Mouse (Mus musculus) intestine, postnatal 0 days (tissue): ENCODE measurements around the gene Bend4. TPM values are rescaled to one million over a fixed set of nuclear protein-coding genes. Genes with fewer than 3 reads are reported as not detected.

ENCODE experiments used
- ATAC-seq: fragments of 200-750 bp; cut with Nextera tagmentation; 2 replicates; pipeline ENCODE4 v1.8.0; 2017; ENCODE audit warnings: mild to moderate bottlenecking, moderate TSS enrichment, moderate library complexity
- H3K27ac ChIP-seq: fragments of 300-500 bp; sonication (generic); 2 replicates; pipeline ENCODE4 v1.5.1; 2014; ENCODE audit warnings: mild to moderate bottlenecking, low read depth, low read length, moderate library complexity
- H3K27me3 ChIP-seq: fragments of 300-500 bp; sonication (generic); replicated peaks from 2 replicates; pipeline ENCODE4 v1.6.1; 2014; ENCODE audit warnings: low read length, mixed read lengths; ENCODE audit not compliant: control insufficient read depth, insufficient read depth
- H3K36me3 ChIP-seq: fragments of 300-500 bp; sonication (generic); 2 replicates; pipeline ENCODE4 v1.6.1; 2014; ENCODE audit warnings: mild to moderate bottlenecking, moderate library complexity; ENCODE audit not compliant: control insufficient read depth, insufficient read depth
- H3K4me1 ChIP-seq: fragments of 300-500 bp; sonication (generic); replicated peaks from 2 replicates; pipeline ENCODE4 v1.6.1; 2014; ENCODE audit warnings: antibody characterized with exemption, low read length, mixed read lengths; ENCODE audit not compliant: control insufficient read depth, insufficient read depth
- H3K4me2 ChIP-seq: fragments of 300-500 bp; sonication (generic); replicated peaks from 2 replicates; pipeline ENCODE4 v1.6.1; 2014; ENCODE audit warnings: low read depth, mild to moderate bottlenecking, moderate library complexity
- H3K4me3 ChIP-seq: fragments of 300-500 bp; sonication (generic); 2 replicates; pipeline ENCODE4 v1.5.1; 2014; ENCODE audit warnings: low read depth, low read length
- H3K9ac ChIP-seq: fragments of 300-500 bp; sonication (generic); 2 replicates; pipeline ENCODE4 v1.6.1; 2014; ENCODE audit warnings: mild to moderate bottlenecking, low read depth, low read length
- H3K9me3 ChIP-seq: fragments of 300-500 bp; sonication (generic); 2 replicates; pipeline ENCODE4 v1.6.1; 2016; ENCODE audit warnings: mixed run types; ENCODE audit not compliant: control insufficient read depth
- CTCF ChIP-seq: sonication (generic); IDR thresholded peaks from 2 replicates; pipeline ENCODE4 v1.5.1; 2016; ENCODE audit warnings: low read depth, mild to moderate bottlenecking, control low read depth, antibody characterized with exemption, moderate library complexity
- WGBS: fragments of 180-500 bp; shearing (Covaris S2); extraction: QIAGEN DNeasy Blood & Tissue Kit; methylation state at CpG from one replicate; pipeline ENCODE4 v1.1.7; 2014; 5-methylcytosine and 5-hydroxymethylcytosine counted together
- polyA plus RNA-seq: library from polyadenylated mRNA; unstranded; fragments of >200 nt; fragmentation: Nextera tagmentation; extraction: Ambion mirVana; gene quantifications from 2 replicates; pipeline ENCODE4 v1.2.1, GENCODE M21; 2015

Gene Bend4
- polyA plus RNA-seq, 1 experiment from 2014 or later = 4.9 TPM

- ATAC-seq = no peak
- WGBS = 89% methylated on average over 2 of the region's 2 CpGs
- no peak overlapping the region for H3K9ac ChIP-seq
Measured at GRCm38 (mm10) chr5:67423963-67424362, 4.1 kb downstream of the Bend4 start.

GRCm38 (mm10) chr5:67423326-67423725 lies 4.8 kb downstream of the Bend4 start:
- Histone ChIP-seq H3K4me3 (no peak overlapping the region), H3K27ac (no peak overlapping the region), H3K36me3 (no peaks in the 10 kb centered on the region), H3K4me2 (no peak overlapping the region), H3K27me3 (peaks cover 14% of the 10 kb centered on the region; the same call in 1 of the 2 replicates), H3K4me1 (no peaks in the 10 kb centered on the region), H3K9ac (no peak overlapping the region), H3K9me3 (no peaks in the 10 kb centered on the region)
- no peak for ATAC-seq
- 88% methylated on average over 9 of the region's 9 CpGs for WGBS
- no peak for TF ChIP-seq CTCF

More at GRCm38 (mm10) chr5:67423963-67424362, 4.1 kb downstream of the Bend4 start:
- H3K27me3 ChIP-seq = peaks cover 14% of the 10 kb centered on the region; the same call in 1 of the 2 replicates
- H3K4me3 ChIP-seq = no peak overlapping the region
- H3K4me1 ChIP-seq = no peaks in the 10 kb centered on the region
- H3K9me3 ChIP-seq = no peaks in the 10 kb centered on the region
- no peak for TF ChIP-seq CTCF
- H3K27ac ChIP-seq = no peak overlapping the region
- H3K36me3 ChIP-seq = no peaks in the 10 kb centered on the region
- H3K4me2 ChIP-seq = no peak overlapping the region

- Histone ChIP-seq H3K9me3 (no peaks in the 10 kb centered on the region), H3K27ac (no peak overlapping the region), H3K4me2 (no peak overlapping the region), H3K4me1 (no peaks in the 10 kb centered on the region), H3K9ac (no peak overlapping the region), H3K36me3 (no peaks in the 10 kb centered on the region), H3K4me3 (no peak overlapping the region), H3K27me3 (no peaks in the 10 kb centered on the region)
- no peak for TF ChIP-seq CTCF
- WGBS = 49% methylated on average over 4 of the region's 4 CpGs
- ATAC-seq = no peak
Measured at GRCm38 (mm10) chr5:67419407-67419806, 8.7 kb downstream of the Bend4 start.

GRCm38 (mm10) chr5:67411475-67411874 lies 16.6 kb downstream of the Bend4 start:
- H3K36me3 ChIP-seq = no peaks in the 10 kb centered on the region
- no peak overlapping the region for H3K4me2 ChIP-seq
- H3K4me3 ChIP-seq = no peak overlapping the region
- no peak overlapping the region for H3K9ac ChIP-seq
- no peaks in the 10 kb centered on the region for H3K4me1 ChIP-seq
- no peak for TF ChIP-seq CTCF
- no peak for ATAC-seq
- H3K9me3 ChIP-seq = no peaks in the 10 kb centered on the region
- H3K27me3 ChIP-seq = no peaks in the 10 kb centered on the region
- no peak overlapping the region for H3K27ac ChIP-seq
- 75% methylated on average over 7 of the region's 7 CpGs for WGBS

- Histone ChIP-seq H3K4me1 (no peaks in the 10 kb centered on the region), H3K9me3 (no peaks in the 10 kb centered on the region), H3K4me2 (no peak overlapping the region), H3K27me3 (no peaks in the 10 kb centered on the region), H3K27ac (no peak overlapping the region), H3K4me3 (no peak overlapping the region), H3K36me3 (no peaks in the 10 kb centered on the region), H3K9ac (no peak overlapping the region)
- 22% methylated on average over 4 of the region's 4 CpGs for WGBS
- ATAC-seq = no peak
- TF ChIP-seq CTCF = no peak
Measured at GRCm38 (mm10) chr5:67410426-67410825, 17.7 kb downstream of the Bend4 start.

GRCm38 (mm10) chr5:67408391-67408790 lies 19.7 kb downstream of the Bend4 start:
- 53% methylated on average over 6 of the region's 6 CpGs for WGBS
- H3K4me3 ChIP-seq = no peak overlapping the region
- TF ChIP-seq CTCF = no peak
- no peak overlapping the region for H3K9ac ChIP-seq
- H3K4me1 ChIP-seq = no peaks in the 10 kb centered on the region
- H3K9me3 ChIP-seq = no peaks in the 10 kb centered on the region
- peak; percentile 63 for ATAC-seq
- H3K27me3 ChIP-seq = no peaks in the 10 kb centered on the region
- peak overlapping the region; percentile 41; the same call in 1 of the 2 replicates for H3K27ac ChIP-seq
- no peaks in the 10 kb centered on the region for H3K36me3 ChIP-seq
- no peak overlapping the region for H3K4me2 ChIP-seq

- 73% methylated on average over 9 of the region's 9 CpGs for WGBS
- Histone ChIP-seq H3K4me2 (no peak overlapping the region), H3K4me3 (no peak overlapping the region), H3K36me3 (no peaks in the 10 kb centered on the region), H3K27me3 (no peaks in the 10 kb centered on the region), H3K27ac (no peak overlapping the region), H3K9me3 (no peaks in the 10 kb centered on the region), H3K4me1 (no peaks in the 10 kb centered on the region), H3K9ac (no peak overlapping the region)
- ATAC-seq = no peak
- no peak for TF ChIP-seq CTCF
Measured at GRCm38 (mm10) chr5:67404919-67405318, 23.2 kb downstream of the Bend4 start.
